Mouse (Mus musculus) layer of hippocampus, adult 18-20 months (tissue): Measurements from ENCODE around the gene Bsg. TPM values are rescaled to one million over a fixed set of nuclear protein-coding genes. Genes with fewer than 3 reads are reported as not detected.
"Not testable (repeated sequence)": the region's sequence is repeated elsewhere in the genome, so short reads cannot be mapped to it uniquely, and the experiment has no call there.

Source experiments
- DNase-seq, 2 experiments: peaks; one replicate each; pipeline ENCODE4 v3.0.0; 2022; ENCODE audit warnings: low spot score in 2 of 2
- total RNA-seq, 2 experiments: library from RNA; stranded (reverse); gene quantifications; 2 replicates each; pipeline ENCODE4 v1.2.3; 2021

Bsg gene
- total RNA-seq, 2 experiments from 2014 or later = 554 to 566 TPM

DNA sequence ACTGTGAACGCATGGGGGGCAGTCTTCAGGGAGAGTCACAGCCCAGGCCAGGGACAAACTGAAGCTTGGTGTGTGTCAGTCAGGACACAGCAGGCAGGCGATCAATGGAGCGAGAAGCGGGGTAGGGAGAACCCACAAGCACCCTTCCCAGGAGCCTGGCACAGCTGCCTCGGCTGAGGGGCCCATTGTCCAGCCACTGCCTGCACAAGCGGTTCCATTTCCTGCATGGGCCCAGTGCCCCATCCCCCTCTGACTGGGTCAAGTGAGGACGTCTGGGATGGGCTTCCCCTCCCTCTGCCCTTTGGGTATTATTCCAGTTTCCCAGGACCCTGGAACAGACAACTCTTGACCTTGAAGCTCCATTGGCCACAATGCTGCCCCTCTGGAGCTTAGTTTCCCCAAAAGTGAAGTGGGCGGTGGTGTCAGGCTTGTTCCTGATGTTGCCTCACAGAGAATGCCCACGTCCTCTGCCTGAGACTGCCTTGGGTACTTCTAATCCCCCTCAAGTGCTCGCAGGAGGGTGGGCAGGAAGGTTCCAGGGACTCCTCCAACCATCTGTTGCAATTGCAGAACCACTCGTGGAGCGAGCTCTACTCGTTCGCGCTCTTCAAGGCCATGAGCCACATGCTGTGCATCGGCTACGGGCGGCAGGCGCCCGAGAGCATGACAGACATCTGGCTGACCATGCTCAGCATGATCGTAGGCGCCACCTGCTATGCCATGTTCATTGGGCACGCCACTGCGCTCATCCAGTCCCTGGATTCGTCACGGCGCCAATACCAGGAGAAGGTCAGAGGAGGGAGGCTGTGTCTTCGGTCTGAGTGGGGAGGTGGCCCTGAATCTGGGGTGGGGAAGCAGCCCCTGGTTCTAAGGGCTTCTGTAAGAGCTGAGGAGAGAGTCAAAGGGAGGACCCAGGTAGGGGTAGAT, 24.3 kb downstream of the Bsg start:
- peak; percentile 56 to 63 for DNase-seq

DNA sequence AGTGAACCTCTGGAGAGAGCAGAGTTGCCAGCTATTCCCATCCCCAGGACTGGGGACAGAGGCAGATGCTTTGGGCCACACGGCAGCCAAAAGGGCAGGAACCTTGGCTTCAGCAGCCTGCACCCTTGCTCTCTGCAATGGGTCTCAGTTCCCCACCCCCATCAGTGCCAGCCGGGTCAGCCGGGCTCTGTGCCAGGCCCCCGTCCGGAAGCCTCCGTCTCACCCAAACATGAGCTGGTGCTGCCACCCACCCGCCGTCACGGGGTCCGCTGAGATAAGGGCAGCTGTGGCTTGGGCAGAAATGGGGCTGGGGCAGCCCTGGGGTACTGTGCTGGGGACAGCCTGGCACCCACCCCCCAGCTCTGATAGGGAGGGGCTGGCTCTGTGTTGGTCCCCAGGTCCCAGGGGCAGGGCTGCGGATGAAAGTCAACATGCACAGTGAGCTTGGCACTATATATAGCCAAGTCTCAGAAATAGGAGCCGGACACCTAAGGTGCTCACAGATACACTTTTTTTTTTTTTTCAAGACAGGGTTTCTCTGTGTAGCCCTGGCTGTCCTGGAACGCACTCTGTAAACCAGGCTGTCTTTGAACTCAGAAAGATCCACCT, 25.2 kb downstream of the Bsg start:
- peak in 1 of 2 experiments; percentile 45 for DNase-seq

DNA sequence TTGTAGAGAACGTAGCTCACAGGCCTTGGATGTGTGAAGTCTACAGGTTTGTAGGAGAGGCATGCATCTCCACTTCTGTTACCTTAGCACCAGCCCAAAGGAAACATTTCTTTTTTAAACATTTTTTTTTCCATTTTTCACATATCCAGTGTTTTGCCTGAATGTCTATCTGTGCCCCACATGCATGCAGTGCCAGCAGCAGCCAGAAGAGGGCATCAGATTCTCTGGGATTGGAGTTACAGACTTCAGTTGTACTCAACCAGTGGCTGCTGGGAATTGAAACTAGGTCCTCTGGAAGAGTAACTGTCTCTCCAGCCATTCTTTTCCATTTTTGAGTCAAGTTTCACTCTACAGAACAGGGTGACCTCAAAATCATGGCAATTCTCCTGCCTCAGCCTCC, 28.2 kb downstream of the Bsg start:
- peak in 1 of 2 experiments; percentile 57 for DNase-seq

- no peak for DNase-seq
These were observed 29.6 kb downstream of the Bsg start for GRCm38 (mm10) chr10:79733847-79734246.

GRCm38 (mm10) chr10:79735361-79735760, 31.1 kb downstream of the Bsg start:
- DNase-seq = no peak

GRCm38 (mm10) chr10:79736706-79737105, 32.4 kb downstream of the Bsg start:
- no peak for DNase-seq

DNA sequence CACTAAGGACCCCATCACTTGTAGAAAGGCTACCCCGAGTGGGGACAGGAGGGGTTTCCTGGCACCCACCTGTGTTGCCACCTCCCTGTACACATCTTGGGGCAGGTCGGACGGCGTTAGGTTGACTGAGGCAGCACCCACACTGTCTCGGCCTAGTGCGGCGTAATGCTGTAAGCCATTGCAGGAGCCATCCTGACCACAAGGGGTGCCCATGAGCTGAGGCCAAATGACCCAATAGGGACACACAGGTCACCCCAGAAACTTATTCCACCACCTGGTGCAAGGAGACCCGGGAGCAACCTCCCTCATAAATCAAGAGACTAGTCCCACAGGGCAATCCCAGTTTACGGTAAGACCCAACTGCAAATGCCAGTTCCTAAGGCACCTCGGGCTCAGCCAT, 34.0 kb downstream of the Bsg start:
- DNase-seq = no peak

- DNase-seq = no peak
These were observed 34.9 kb downstream of the Bsg start for GRCm38 (mm10) chr10:79739234-79739633.

GRCm38 (mm10) chr10:79740863-79741262, 36.6 kb downstream of the Bsg start:
- DNase-seq = no peak

- DNase-seq = no peak
These were observed 38.9 kb downstream of the Bsg start for GRCm38 (mm10) chr10:79743161-79743560.

DNA sequence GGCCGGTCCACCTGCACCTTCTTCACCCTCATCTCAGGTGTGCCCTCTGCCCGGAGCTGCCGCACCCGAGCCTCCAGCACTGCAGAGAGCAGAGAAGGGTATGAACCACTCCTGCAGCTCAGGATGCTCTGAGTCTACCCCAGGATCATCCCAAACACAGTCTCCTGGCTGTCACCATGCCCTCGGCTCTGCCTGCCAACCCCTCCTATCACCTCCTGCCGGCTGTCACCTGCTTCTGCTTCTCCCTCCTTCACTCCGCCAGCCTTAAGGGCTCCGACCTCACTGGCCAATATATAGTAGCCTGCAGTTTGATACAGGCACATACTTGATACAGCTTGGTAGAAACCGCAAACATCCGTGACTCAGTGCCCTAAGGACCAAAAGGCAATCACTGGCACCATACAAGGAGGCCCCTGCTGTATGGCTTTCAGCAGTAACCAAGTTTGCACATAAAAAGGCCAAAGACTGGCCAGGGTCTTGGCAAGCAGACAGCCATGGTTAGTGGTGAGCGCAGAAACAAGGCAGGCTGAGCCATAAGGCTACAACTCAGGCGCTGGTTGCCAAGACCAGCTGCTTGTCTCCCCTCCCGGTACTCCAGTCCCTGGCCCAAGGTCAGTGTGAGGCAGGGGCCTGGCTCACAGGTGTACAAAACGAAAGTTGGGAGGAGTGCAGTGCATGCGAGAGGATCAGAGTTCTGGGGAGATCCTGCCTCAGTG, 39.5 kb downstream of the Bsg start:
- DNase-seq = no peak

DNA sequence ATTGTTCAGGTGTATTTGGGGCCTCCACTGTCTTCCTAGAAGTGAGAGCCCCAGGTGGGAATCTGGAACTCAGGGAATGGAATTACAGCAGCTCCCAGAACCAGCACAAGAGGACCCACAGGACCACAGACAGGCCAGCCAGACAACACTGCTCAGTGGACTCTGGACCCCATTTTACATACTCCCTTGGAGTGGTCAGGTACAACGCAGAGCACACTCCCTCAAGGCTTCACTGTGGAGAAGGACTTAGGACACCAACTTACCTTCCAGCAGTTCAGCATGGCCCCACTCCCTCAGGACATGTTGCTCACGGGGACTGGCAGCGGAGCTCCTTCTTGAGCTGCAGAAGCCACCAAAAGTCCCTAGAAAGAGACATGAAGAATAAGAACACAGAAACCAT, 41.1 kb downstream of the Bsg start:
- DNase-seq = no peak

DNA sequence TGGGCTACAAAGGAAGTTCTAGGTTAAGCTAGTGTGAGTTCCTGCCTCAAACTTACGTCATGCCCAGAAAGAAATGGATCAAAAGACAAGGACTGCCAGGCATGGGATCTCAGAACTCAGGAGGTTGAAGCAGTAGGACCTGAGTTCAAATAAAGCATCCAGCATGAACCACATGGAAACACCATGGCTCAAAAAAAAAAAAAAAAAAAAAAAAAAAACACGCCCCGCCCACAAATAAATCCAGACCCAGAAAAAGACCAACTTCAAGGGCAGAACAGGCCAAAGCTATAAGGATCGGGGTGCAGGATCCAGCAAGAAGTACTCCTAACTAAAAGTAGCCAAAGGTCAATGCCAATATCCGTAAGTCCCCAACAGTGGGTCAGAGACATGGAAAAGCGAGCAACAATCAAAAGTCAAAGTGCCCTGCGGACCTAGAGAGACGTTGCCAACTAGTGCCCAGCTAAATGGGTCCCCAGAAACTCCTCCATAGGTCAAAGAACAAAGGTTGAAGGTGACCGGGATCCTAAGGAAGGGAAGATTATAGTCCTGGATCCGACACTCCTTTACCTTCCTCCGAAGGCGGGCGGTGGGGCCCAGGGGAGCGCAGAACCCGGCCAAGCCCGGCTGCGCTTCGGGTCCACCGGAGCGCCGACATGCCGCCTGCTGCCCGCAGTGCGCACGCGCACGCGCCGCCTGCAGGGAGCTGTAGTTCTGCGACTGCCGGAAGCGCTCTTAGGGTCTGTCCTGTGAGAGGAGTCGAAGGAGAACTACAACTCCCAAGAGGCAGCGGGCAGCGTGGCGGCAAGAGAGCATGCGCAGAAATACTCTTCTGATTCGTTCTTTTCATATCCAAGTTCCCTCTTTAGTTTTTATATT, 41.8 kb downstream of the Bsg start, which contains the start of gene Polrmt:
Polrmt (minus strand) TSS at position 684 of the 876 bp plus-strand sequence.
- peak; percentile 94 to 98 for DNase-seq

DNA sequence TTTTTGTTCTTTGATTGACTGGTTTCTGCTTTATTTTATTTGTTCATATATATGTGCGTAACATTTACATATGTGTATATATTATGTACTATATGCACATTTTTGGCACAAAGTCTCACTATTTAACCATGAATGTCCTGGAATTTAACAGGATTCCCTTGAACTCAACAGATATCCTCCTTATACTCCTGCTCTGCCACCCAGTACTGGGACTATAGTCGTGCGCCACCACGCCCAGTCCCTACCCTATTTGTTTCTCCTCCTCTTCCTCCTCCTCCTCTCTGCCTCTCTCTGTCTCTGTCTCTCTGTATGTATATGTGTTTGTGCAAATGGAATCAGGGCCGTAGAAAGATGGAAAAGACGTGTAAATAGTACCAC, 42.5 kb downstream of the Bsg start:
- DNase-seq = no peak

- no peak for DNase-seq
These were observed 44.2 kb downstream of the Bsg start for GRCm38 (mm10) chr10:79748496-79748895.

DNA sequence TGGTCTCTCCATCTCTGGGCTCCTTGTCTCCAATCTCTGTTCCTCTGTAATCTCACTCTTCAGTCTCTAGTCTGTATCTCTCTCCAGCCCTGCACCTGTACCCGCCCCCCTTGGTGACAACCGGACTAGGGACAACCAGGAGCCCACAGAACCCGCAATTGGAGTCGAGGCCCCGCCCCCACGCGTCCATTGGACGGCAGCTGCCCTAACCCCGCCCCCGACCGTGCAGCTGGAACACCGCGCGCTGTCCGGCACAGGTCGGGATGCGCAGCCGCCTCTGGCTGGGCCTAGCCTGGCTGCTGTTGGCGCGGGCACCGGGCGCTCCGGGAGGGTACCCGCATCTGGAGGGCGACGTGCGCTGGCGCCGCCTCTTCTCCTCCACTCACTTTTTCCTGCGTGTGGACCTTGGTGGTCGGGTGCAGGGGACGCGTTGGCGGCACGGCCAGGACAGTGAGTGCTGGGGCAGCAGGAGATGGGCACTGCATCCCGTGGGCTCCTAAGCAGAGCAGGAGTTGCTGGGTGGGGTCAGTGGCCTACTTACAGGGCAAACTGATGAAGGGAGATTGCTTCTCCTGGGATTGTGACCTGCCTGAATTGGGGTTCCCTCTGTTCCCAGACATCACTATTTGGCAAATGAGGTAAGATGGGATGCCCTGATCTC, 50.7 kb downstream of the Bsg start, which contains the start of gene Fgf22:
Fgf22 (plus strand) TSS at position 221 of the 661 bp plus-strand sequence.
- DNase-seq = peak; percentile 50 to 69

DNA sequence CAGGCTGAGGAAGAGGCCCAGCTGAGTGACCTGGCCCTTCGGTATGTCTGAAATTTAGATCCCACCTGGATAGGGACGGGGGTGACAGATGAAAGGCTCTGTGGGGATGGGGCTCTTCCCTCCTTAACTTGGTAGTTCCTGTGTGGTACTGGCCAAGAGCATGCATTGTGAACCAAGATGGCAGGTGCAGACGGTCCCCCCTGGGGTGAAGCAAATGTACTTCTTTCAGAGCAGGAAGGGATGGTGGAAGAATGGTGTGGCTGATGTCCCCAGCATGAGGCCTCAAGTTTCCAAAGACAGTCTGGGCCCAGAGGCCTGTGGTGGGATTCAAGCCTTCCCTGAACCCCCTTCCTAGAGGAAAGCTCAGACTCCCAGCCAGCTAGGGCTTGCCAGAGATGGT, 51.6 kb downstream of the Bsg start:
- DNase-seq = no peak

GRCm38 (mm10) chr10:79756660-79757059, 52.4 kb downstream of the Bsg start:
- DNase-seq = no peak

GRCm38 (mm10) chr10:79759675-79760074, 55.4 kb downstream of the Bsg start:
- DNase-seq = not testable (repeated sequence)

- no peak for DNase-seq
These were observed 56.4 kb downstream of the Bsg start for GRCm38 (mm10) chr10:79760603-79761143.
